Mouse (Mus musculus) mouse embryonic stem cell (cell line): ENCODE results near the gene Fuca1.
"Not testable (repeated sequence)": the region's sequence is repeated elsewhere in the genome, so short reads cannot be mapped to it uniquely, and the experiment has no call there.

Experiments
- in situ Hi-C, 2 experiments: fragments of 300-500 bp; cut with MboI; formaldehyde crosslinking; loops; 1 replicate in 1 of 2; 3 replicates in 1 of 2; pipeline ENCODE4 v1.14.3; 2019 to 2020; ENCODE audit warnings: low sequenced_read_pairs in 2 of 2, low pct_unique_long_range_greater_than_20kb in 1 of 2, mixed read lengths in 1 of 2; ENCODE audit not compliant: unreplicated experiment in 1 of 2

Gene Fuca1

GRCm38 (mm10) chr4:135965113-135965512, 44.6 kb downstream of the Fuca1 start:
- in situ Hi-C loops = no loop called here

- in situ Hi-C loops = no loop called here
Observed at GRCm38 (mm10) chr4:135966283-135966682, 45.7 kb downstream of the Fuca1 start.

- in situ Hi-C loops = no loop called here
Observed at GRCm38 (mm10) chr4:135967086-135967760, 46.7 kb downstream of the Fuca1 start.

- in situ Hi-C loops = no loop called here
Observed at GRCm38 (mm10) chr4:135968271-135968869, 47.8 kb downstream of the Fuca1 start.

- in situ Hi-C loops = no loop called here
Observed at GRCm38 (mm10) chr4:135969070-135969750, 48.7 kb downstream of the Fuca1 start.

GRCm38 (mm10) chr4:135970585-135970984, 50.0 kb downstream of the Fuca1 start:
- in situ Hi-C loops = no loop called here

GRCm38 (mm10) chr4:135971805-135972555, 51.4 kb downstream of the Fuca1 start:
- in situ Hi-C loops = no loop called here

GRCm38 (mm10) chr4:135972556-135972906, 52.0 kb downstream of the Fuca1 start, which contains the start of gene Lypla2:
Gene Lypla2 (minus strand): TSS chr4:135972626.
- in situ Hi-C loops = no loop called here

- in situ Hi-C loops = no loop called here
Observed at GRCm38 (mm10) chr4:135972911-135973811, 52.6 kb downstream of the Fuca1 start.

GRCm38 (mm10) chr4:135976146-135976545, 55.6 kb downstream of the Fuca1 start:
- in situ Hi-C loops = no loop called here

- in situ Hi-C loops = not testable (repeated sequence)
Observed at GRCm38 (mm10) chr4:135980223-135980622, 59.7 kb downstream of the Fuca1 start.

- in situ Hi-C loops = no loop called here
Observed at GRCm38 (mm10) chr4:135981524-135982063, 61.1 kb downstream of the Fuca1 start.

- in situ Hi-C loops = no loop called here
Observed at GRCm38 (mm10) chr4:135984556-135984955, 64.0 kb downstream of the Fuca1 start.

GRCm38 (mm10) chr4:135985193-135985592, 64.7 kb downstream of the Fuca1 start:
- in situ Hi-C loops = no loop called here

- in situ Hi-C loops = no loop called here
Observed at GRCm38 (mm10) chr4:135985769-135986168, 65.2 kb downstream of the Fuca1 start.

GRCm38 (mm10) chr4:135986301-135986942, 65.9 kb downstream of the Fuca1 start:
- in situ Hi-C loops = no loop called here

GRCm38 (mm10) chr4:135986943-135987710, 66.6 kb downstream of the Fuca1 start, which contains the start of gene Pithd1:
Gene Pithd1 (minus strand): TSS chr4:135987264.
- in situ Hi-C loops = no loop called here
